8 mouse cellular contexts compared by ENCODE assay signal in genomic region chr4:134923258-134924018, GRCm38 (mm10). TPM values are rescaled to one million over a fixed set of nuclear protein-coding genes. Genes with fewer than 3 reads are reported as not detected.
A peak's percentile ranks its signal among the peaks of the same experiment; 100 is the strongest.
DNase-seq lines count a peak whose midpoint lies in the region; ATAC-seq and TF ChIP-seq lines count a peak whose summit lies in the region.

Gene Rsrp1, plus strand, starts transcription at chr4:134923592.

- in situ Hi-C loops in CH12.LX (cut with MboI; ENCODE audit: low pct_ligation_motif_present, low pct_unique_long_range_greater_than_20kb, low sequenced_read_pairs) = no loop called here

- H3K27ac ChIP-seq in CH12.LX (ENCODE audit: insufficient read depth, low read depth) = peak within 1 kb of the TSS; percentile 61
- peak within 1 kb of the TSS; percentile 95 for H3K27ac ChIP-seq in forebrain, embryonic 12.5 days
- peak within 1 kb of the TSS; percentile 98 for H3K27ac ChIP-seq in heart, postnatal 0 days (ENCODE audit: low read depth)
- peak within 1 kb of the TSS; percentile 98 for H3K27ac ChIP-seq in liver, embryonic 16.5 days (ENCODE audit: low read length)
- peak within 1 kb of the TSS; percentile 94 for H3K27ac ChIP-seq in neural tube, embryonic 13.5 days (replicated peaks)
- peak within 1 kb of the TSS; percentile 98 for H3K27ac ChIP-seq in testis, adult 2 months (ENCODE audit: control insufficient read depth, insufficient read depth, low read depth, low read length)

- H3K4me1 ChIP-seq in CH12.LX (ENCODE audit: control insufficient read depth in 1 of 2, insufficient read depth in 2 of 2) = peaks cover 5 to 57% of the 10 kb centered on the region in 2 experiments; a peak in 3 of 4 replicates
- H3K4me1 ChIP-seq in forebrain, embryonic 12.5 days = peaks cover 29% of the 10 kb centered on the region
- peaks cover 3% of the 10 kb centered on the region for H3K4me1 ChIP-seq in heart, postnatal 0 days (ENCODE audit: control insufficient read depth, insufficient read depth)
- peaks cover 40% of the 10 kb centered on the region for H3K4me1 ChIP-seq in liver, embryonic 16.5 days (ENCODE audit: control insufficient read depth, low read depth, low read length)
- peaks cover 34% of the 10 kb centered on the region for H3K4me1 ChIP-seq in neural tube, embryonic 13.5 days (replicated peaks)
- peaks cover 10% of the 10 kb centered on the region for H3K4me1 ChIP-seq in testis, adult 2 months (ENCODE audit: control insufficient read depth, insufficient read depth, low read length)

- under 1% methylated on average over 64 of the region's 64 CpGs for WGBS in forebrain, embryonic 12.5 days
- WGBS in heart, postnatal 0 days = under 1% methylated on average over 64 of the region's 64 CpGs
- under 1% methylated on average over 64 of the region's 64 CpGs for WGBS in liver, embryonic 16.5 days (ENCODE audit: insufficient replicate concordance)
- under 1% methylated on average over 64 of the region's 64 CpGs for WGBS in neural tube, embryonic 13.5 days

- H3K36me3 ChIP-seq in CH12.LX (replicated peaks in 1 of 2; ENCODE audit: control insufficient read depth in 1 of 2, insufficient read depth in 1 of 2, low read length in 1 of 2) = peaks cover 34 to 46% of the 10 kb centered on the region in 2 experiments
- peaks cover 33% of the 10 kb centered on the region for H3K36me3 ChIP-seq in forebrain, embryonic 12.5 days (replicated peaks)
- peaks cover 34% of the 10 kb centered on the region for H3K36me3 ChIP-seq in heart, postnatal 0 days (replicated peaks; ENCODE audit: control insufficient read depth, insufficient read depth, low read length)
- H3K36me3 ChIP-seq in liver, embryonic 16.5 days (ENCODE audit: control insufficient read depth, insufficient read depth) = peaks cover 41% of the 10 kb centered on the region
- H3K36me3 ChIP-seq in neural tube, embryonic 13.5 days = peaks cover 34% of the 10 kb centered on the region
- H3K36me3 ChIP-seq in testis, adult 2 months (ENCODE audit: control insufficient read depth, insufficient read depth, low read length) = peaks cover 8% of the 10 kb centered on the region

- no peak for TF ChIP-seq CTCF in CH12.LX (conservative IDR thresholded peaks at IDR 0.05 in 1 of 2, IDR thresholded peaks at IDR 0.05 in 1 of 2; ENCODE audit: low read depth in 2 of 2, low read length in 2 of 2)
- no peak for TF ChIP-seq CTCF in heart, postnatal 0 days (IDR thresholded peaks at IDR 0.05; ENCODE audit: low read depth)
- 0 out of 2 replicates have a peak, but pooled peaks have one; percentile 2 for TF ChIP-seq CTCF in testis, adult 2 months (IDR thresholded peaks at IDR 0.05; ENCODE audit: control insufficient read depth, insufficient read depth, insufficient replicate concordance, low read depth, low read length)

- peak within 1 kb of the TSS; percentile 80 to 100 (median 96) for H3K4me3 ChIP-seq in CH12.LX (replicated peaks in 1 of 3; ENCODE audit: low read depth in 2 of 3, low read length in 2 of 3, poor library complexity in 1 of 3)
- peak within 1 kb of the TSS; percentile 99 for H3K4me3 ChIP-seq in forebrain, embryonic 12.5 days (replicated peaks)
- peak within 1 kb of the TSS; percentile 96 for H3K4me3 ChIP-seq in heart, postnatal 0 days (ENCODE audit: low read depth, low read length)
- peak within 1 kb of the TSS; percentile 97 for H3K4me3 ChIP-seq in liver, embryonic 16.5 days (ENCODE audit: low read depth, low read length)
- peak within 1 kb of the TSS; percentile 99 for H3K4me3 ChIP-seq in neural tube, embryonic 13.5 days
- peak within 1 kb of the TSS; percentile 94 for H3K4me3 ChIP-seq in testis, adult 2 months (ENCODE audit: control insufficient read depth, low read depth, low read length)

- dilution Hi-C loops in CH12.LX (cut with MboI; ENCODE audit: extremely low pct_ligation_motif_present, extremely low pct_unique_long_range_greater_than_20kb, low sequenced_read_pairs) = no loop called here

- peak; percentile 100 for TF ChIP-seq POLR2A in CH12.LX (IDR thresholded peaks at IDR 0.05; ENCODE audit: low read depth, low read length)
- TF ChIP-seq POLR2A in testis, adult 2 months (IDR thresholded peaks at IDR 0.05; ENCODE audit: control insufficient read depth, low read depth, low read length) = peak; percentile 100

- peaks cover 29% of the 10 kb centered on the region for H3K79me2 ChIP-seq in CH12.LX (replicated peaks; ENCODE audit: control insufficient read depth, extremely low read depth, insufficient read depth, poor library complexity, severe bottlenecking)

- H3K27me3 ChIP-seq in CH12.LX (replicated peaks) = no peaks in the 10 kb centered on the region
- no peaks in the 10 kb centered on the region for H3K27me3 ChIP-seq in forebrain, embryonic 12.5 days
- no peaks in the 10 kb centered on the region for H3K27me3 ChIP-seq in heart, postnatal 0 days (ENCODE audit: control insufficient read depth, insufficient read depth, low read length)
- no peaks in the 10 kb centered on the region for H3K27me3 ChIP-seq in liver, embryonic 16.5 days (ENCODE audit: control insufficient read depth, insufficient read depth, low read depth, low read length)
- H3K27me3 ChIP-seq in neural tube, embryonic 13.5 days = no peaks in the 10 kb centered on the region
- H3K27me3 ChIP-seq in testis, adult 2 months (ENCODE audit: control insufficient read depth, insufficient read depth, low read length) = no peaks in the 10 kb centered on the region

- H3K9me3 ChIP-seq in CH12.LX (replicated peaks; ENCODE audit: low read length) = no peaks in the 10 kb centered on the region
- H3K9me3 ChIP-seq in forebrain, embryonic 12.5 days = no peaks in the 10 kb centered on the region
- H3K9me3 ChIP-seq in heart, postnatal 0 days (replicated peaks; ENCODE audit: control insufficient read depth, low read length) = no peaks in the 10 kb centered on the region
- H3K9me3 ChIP-seq in liver, embryonic 16.5 days (replicated peaks; ENCODE audit: control insufficient read depth, low read length) = no peaks in the 10 kb centered on the region
- H3K9me3 ChIP-seq in neural tube, embryonic 13.5 days = no peaks in the 10 kb centered on the region

- H3K9ac ChIP-seq in CH12.LX (ENCODE audit: insufficient read depth, low read depth) = peak within 1 kb of the TSS; percentile 95
- H3K9ac ChIP-seq in forebrain, embryonic 12.5 days = peak within 1 kb of the TSS; percentile 99
- H3K9ac ChIP-seq in heart, postnatal 0 days (replicated peaks; ENCODE audit: low read depth, low read length) = peak within 1 kb of the TSS; percentile 99
- peak within 1 kb of the TSS; percentile 100 for H3K9ac ChIP-seq in liver, embryonic 16.5 days (ENCODE audit: low read depth, low read length)
- peak within 1 kb of the TSS; percentile 97 for H3K9ac ChIP-seq in neural tube, embryonic 13.5 days

- no peak for TF ChIP-seq RAD21 in CH12.LX (IDR thresholded peaks at IDR 0.05; ENCODE audit: low read depth, low read length)

- H3K4me2 ChIP-seq in CH12.LX (ENCODE audit: insufficient read depth, low read depth, poor library complexity, severe bottlenecking) = peak within 1 kb of the TSS; percentile 80
- H3K4me2 ChIP-seq in forebrain, embryonic 12.5 days = peak within 1 kb of the TSS; percentile 90
- H3K4me2 ChIP-seq in heart, postnatal 0 days (ENCODE audit: low read depth, low read length) = peak within 1 kb of the TSS; percentile 84
- peak within 1 kb of the TSS; percentile 93 for H3K4me2 ChIP-seq in liver, embryonic 16.5 days (ENCODE audit: low read depth, low read length)
- H3K4me2 ChIP-seq in neural tube, embryonic 13.5 days = peak within 1 kb of the TSS; percentile 99

- TF ChIP-seq EP300 in CH12.LX (IDR thresholded peaks at IDR 0.05; ENCODE audit: low read length) = no peak
- peak; percentile 70; the same call in 1 of the 2 replicates for TF ChIP-seq EP300 in heart, postnatal 0 days (IDR thresholded peaks at IDR 0.05; ENCODE audit: low read depth)

- peak; percentile 94 for ATAC-seq in forebrain, embryonic 12.5 days (ENCODE audit: low FRiP score)
- ATAC-seq in heart, postnatal 0 days (ENCODE audit: insufficient read depth, low read depth) = peak; percentile 93
- ATAC-seq in liver, embryonic 16.5 days (ENCODE audit: low read depth) = peak; percentile 88
- ATAC-seq in neural tube, embryonic 13.5 days (ENCODE audit: low read depth) = peak; percentile 94

- DNase-seq in CH12.LX (ENCODE audit: extremely low read depth) = peak; percentile 97
- peak; percentile 95 for DNase-seq in c-Kit-positive CD71-positive TER-119-negative erythroid progenitor cells, embryonic 14.5 days (ENCODE audit: low read depth)
- DNase-seq in heart, postnatal 0 days (ENCODE audit: low spot score) = peak; percentile 99
- DNase-seq in kidney, postnatal 4 days = peak; percentile 99 to 100

TF ChIP-seq in CH12.LX, 34 proteins besides CTCF, POLR2A, EP300 and RAD21 (continues in another document):
- TF ChIP-seq MAFK (IDR thresholded peaks at IDR 0.05; ENCODE audit: insufficient replicate concordance, low read length) (peak; percentile 50; the same call in 1 of the 2 replicates), BHLHE40 (IDR thresholded peaks at IDR 0.05; ENCODE audit: low read depth, low read length) (peak; percentile 37; the same call in 1 of the 2 replicates), TBP (conservative IDR thresholded peaks at IDR 0.05; ENCODE audit: low read depth, low read length) (peak; percentile 97), UBTF (IDR thresholded peaks at IDR 0.05; ENCODE audit: low read depth, low read length) (0 out of 2 replicates have a peak, but pooled peaks have one; percentile 13), E2F4 (IDR thresholded peaks at IDR 0.05; ENCODE audit: insufficient replicate concordance, low read depth, low read length) (peak; percentile 75; the same call in 1 of the 2 replicates), USF2 (conservative IDR thresholded peaks at IDR 0.05; ENCODE audit: low read depth, low read length) (no peak), CHD2 (IDR thresholded peaks at IDR 0.05; ENCODE audit: low read length) (peak; percentile 89), KAT2A (IDR thresholded peaks at IDR 0.05; ENCODE audit: insufficient replicate concordance, low read length) (peak; percentile 68; the same call in 1 of the 2 replicates), GABPA (IDR thresholded peaks at IDR 0.05; ENCODE audit: insufficient replicate concordance, low read depth, low read length) (no peak), TCF12 (IDR thresholded peaks at IDR 0.05; ENCODE audit: low read depth, low read length) (peak; percentile 93), RCOR1 (conservative IDR thresholded peaks at IDR 0.05; ENCODE audit: low read depth, low read length) (peak; percentile 54; the same call in 1 of the 2 replicates)

RNA-seq across cellular contexts. Expression of gene Rsrp1, which starts in this region (rescaled TPM):
- total RNA-seq in CH12.LX (2012; rRNA removed) (61.3 and 71.9 TPM in 2 replicates), CH12.LX (2014; rRNA removed) (51.2 and 62.7 TPM in 2 replicates)
- 69.4 and 86.8 TPM in 2 replicates for polyA plus RNA-seq in CH12.LX (2012; ENCODE audit: insufficient read length, low read depth)
- 478 and 490 TPM in 2 replicates for polyA plus RNA-seq in forebrain, embryonic 12.5 days (2016; fragmentation: Nextera tagmentation; extraction: Ambion mirVana)
- total RNA-seq in heart, postnatal 0 days (2014; rRNA removed; ENCODE audit: low replicate concordance) = 80.5 and 85.8 TPM in 2 replicates
- polyA plus RNA-seq in heart, postnatal 0 days (2015; fragmentation: Nextera tagmentation; extraction: Ambion mirVana) = 295 and 322 TPM in 2 replicates
- polyA plus RNA-seq in liver, embryonic 16.5 days (2015; fragmentation: Nextera tagmentation; extraction: Ambion mirVana) = 315 and 330 TPM in 2 replicates
- 485 and 516 TPM in 2 replicates for polyA plus RNA-seq in neural tube, embryonic 13.5 days (2015; fragmentation: Nextera tagmentation; extraction: Ambion mirVana)
- 145 and 148 TPM in 2 replicates for polyA plus RNA-seq in testis, adult 2 months (2012; rRNA removed)

Comparison
In these comparisons a context has a peak if more than half of its experiments do, and no peak if none do; other contexts are left out.
1. Peak in every context shown above with its lines: DNase-seq, ATAC-seq, H3K4me3 ChIP-seq and H3K27ac ChIP-seq.